10 mouse cellular contexts compared by ENCODE assay signal in the genomic region with DNA sequence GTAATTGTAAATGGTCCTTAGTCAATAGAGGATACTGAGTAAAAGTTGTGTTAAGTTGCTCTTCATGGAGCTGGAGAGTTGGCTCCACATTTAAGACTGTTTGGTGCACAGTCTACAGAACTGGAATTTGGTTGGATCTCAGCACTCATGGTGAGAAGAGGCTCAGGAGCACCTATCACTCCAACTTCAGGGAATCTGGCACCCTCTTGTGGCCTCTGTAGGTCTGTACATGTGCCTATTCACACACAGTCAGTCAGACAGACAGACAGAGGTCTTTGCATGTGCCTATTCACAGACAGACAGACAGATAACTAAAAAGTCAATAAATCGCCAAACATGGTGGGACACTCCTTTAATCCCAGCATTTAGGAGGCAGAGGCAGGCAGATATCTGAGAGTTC. TPM values are rescaled to one million over a fixed set of nuclear protein-coding genes. Genes with fewer than 3 reads are reported as not detected.
A peak's percentile ranks its signal among the peaks of the same experiment; 100 is the strongest.
DNase-seq lines count a peak whose midpoint lies in the region; ATAC-seq and TF ChIP-seq lines count a peak whose summit lies in the region.
"Had no signal": no experiment of that assay in that cellular context is flagged by ENCODE, and none has a peak within 500 bp of the region (broad histone marks: within the 10 kb centered on the region; RNA-seq: fewer than 3 reads in every experiment).

No protein-coding gene starts in this region.

- H3K9me3 ChIP-seq in G1E (replicated peaks), result peaks cover 2% of the 10 kb centered on the region; the same call in 1 of the 2 replicates
- H3K9me3 ChIP-seq in forebrain, embryonic 15.5 days, result no peaks in the 10 kb centered on the region
- H3K9me3 ChIP-seq: lung, embryonic 15.5 days had no signal

- no peak overlapping the region for H3K4me3 ChIP-seq in G1E (ENCODE audit: low read depth, low read length)
- no peak overlapping the region for H3K4me3 ChIP-seq in embryonic fibroblast, embryonic 13.5 days (ENCODE audit: insufficient read depth, low read length)
- H3K4me3 ChIP-seq in forebrain, embryonic 15.5 days, result no peak overlapping the region
- H3K4me3 ChIP-seq: lung, embryonic 15.5 days had no signal

- DNase-seq in heart, adult 18-20 months, result peak; percentile 51 to 68
- no peak for DNase-seq in heart, postnatal 25 days (ENCODE audit: low spot score)
- peak; percentile 76 for DNase-seq in 416B (ENCODE audit: low read depth)
- DNase-seq in G1E (ENCODE audit: low spot score), result no peak
- no peak for DNase-seq in urinary bladder, adult 18-20 months (ENCODE audit: low spot score in 2 of 2)

- intact Hi-C loops in heart, postnatal 25 days (cut with DNase I), result no loop called here

- H3K36me3 ChIP-seq in G1E (replicated peaks), result no peaks in the 10 kb centered on the region
- H3K36me3 ChIP-seq in forebrain, embryonic 15.5 days, result no peaks in the 10 kb centered on the region
- H3K36me3 ChIP-seq: lung, embryonic 15.5 days had no signal

- H3K4me1 ChIP-seq in G1E (ENCODE audit: insufficient read depth, low read depth, low read length), result peaks cover 7% of the 10 kb centered on the region; the same call in 1 of the 2 replicates
- H3K4me1 ChIP-seq in embryonic fibroblast, embryonic 13.5 days (ENCODE audit: control insufficient read depth, insufficient read depth, low read length), result no peaks in the 10 kb centered on the region
- no peaks in the 10 kb centered on the region for H3K4me1 ChIP-seq in forebrain, embryonic 15.5 days
- H3K4me1 ChIP-seq: lung, embryonic 15.5 days had no signal

- H3K9ac ChIP-seq in forebrain, embryonic 15.5 days (replicated peaks), result no peak overlapping the region
- H3K9ac ChIP-seq: lung, embryonic 15.5 days had no signal

- TF ChIP-seq POLR2A in embryonic fibroblast, embryonic 13.5 days (IDR thresholded peaks at IDR 0.05; ENCODE audit: low read depth, low read length), result no peak

- 35% methylated on average over 1 of the region's 1 CpGs for WGBS in forebrain, embryonic 15.5 days

- H3K4me2 ChIP-seq in forebrain, embryonic 15.5 days (replicated peaks), result no peak overlapping the region
- H3K4me2 ChIP-seq: lung, embryonic 15.5 days had no signal

- peaks cover 37% of the 10 kb centered on the region for H3K27me3 ChIP-seq in G1E (ENCODE audit: insufficient read depth, low read length)
- no peaks in the 10 kb centered on the region for H3K27me3 ChIP-seq in forebrain, embryonic 15.5 days
- H3K27me3 ChIP-seq: lung, embryonic 15.5 days had no signal

- no peak overlapping the region for H3K27ac ChIP-seq in embryonic fibroblast, embryonic 13.5 days (ENCODE audit: insufficient read depth, low read length)
- no peak overlapping the region for H3K27ac ChIP-seq in forebrain, embryonic 15.5 days (replicated peaks)
- H3K27ac ChIP-seq: lung, embryonic 15.5 days had no signal

- peak; percentile 25; the same call in 1 of the 2 replicates for TF ChIP-seq CTCF in G1E (IDR thresholded peaks at IDR 0.05; ENCODE audit: low read depth, low read length)
- peak; percentile 47; the same call in 1 of the 2 replicates for TF ChIP-seq CTCF in embryonic fibroblast, embryonic 13.5 days (IDR thresholded peaks at IDR 0.05; ENCODE audit: borderline replicate concordance, insufficient read depth, low read length)

- ATAC-seq in G1E (ENCODE audit: extremely low read depth, insufficient number of reproducible peaks, low FRiP score, poor library complexity, severe bottlenecking), result no peak
- peak; percentile 37; the same call in 1 of the 2 replicates for ATAC-seq in monocyte, adult 5-6 weeks (replicated peaks; ENCODE audit: insufficient number of reproducible peaks, low FRiP score, low TSS enrichment, poor library complexity, severe bottlenecking)
- ATAC-seq in forebrain, embryonic 15.5 days (replicated peaks), result no peak

RNA-seq across cellular contexts. Expression of gene Apol8, which starts 6.3 kb away (rescaled TPM):
- not detected for total RNA-seq in heart, adult 18-20 months (2021)
- not detected for total RNA-seq in heart, postnatal 25 days (2021)
- total RNA-seq in G1E (2014; fragmentation: Nextera tagmentation) (13.3 TPM in 1 of 2 replicates, not detected in the other), G1E (2017) (0.55 TPM in 1 of 2 replicates, not detected in the other)
- polyA plus RNA-seq in G1E (2012), result not detected in 2 replicates
- 0.58 and 2.6 TPM in 2 replicates for polyA plus RNA-seq in embryonic fibroblast, embryonic 13.5 days (2011; ENCODE audit: insufficient read length, low read depth, missing spikeins)
- 2.9 to 6.6 TPM (median 4.8 TPM) in 3 replicates for total RNA-seq in monocyte, adult 5-6 weeks (2017)
- polyA plus RNA-seq in forebrain, embryonic 15.5 days (2015; fragmentation: Nextera tagmentation; extraction: Ambion mirVana), result 0.20 TPM in 1 of 2 replicates, not detected in the other
- polyA plus RNA-seq: lung, embryonic 15.5 days had no signal

RNA-seq across cellular contexts. Expression of gene Apol9b, which starts 21.6 kb away (rescaled TPM):
- total RNA-seq in heart, adult 18-20 months (2021), result under 1 TPM in 1 of 2 experiments, not detected in 1; 0.46 TPM
- not detected for total RNA-seq in heart, postnatal 25 days (2021)
- not detected in 2 replicates for total RNA-seq in G1E (2014; fragmentation: Nextera tagmentation)
- total RNA-seq in G1E (2017), result not detected in 2 replicates
- polyA plus RNA-seq in G1E (2012), result not detected in 2 replicates
- 0.46 and 1.3 TPM in 2 replicates for polyA plus RNA-seq in embryonic fibroblast, embryonic 13.5 days (2011; ENCODE audit: insufficient read length, low read depth, missing spikeins)
- total RNA-seq in monocyte, adult 5-6 weeks (2017), result 0.39 to 2.0 TPM in 2 of 3 replicates, not detected in the other
- not detected in 2 replicates for polyA plus RNA-seq in forebrain, embryonic 15.5 days (2015; fragmentation: Nextera tagmentation; extraction: Ambion mirVana)
- polyA plus RNA-seq: erythroblast, embryonic 14.5 days; lung, embryonic 15.5 days had no signal

RNA-seq across cellular contexts. Expression of gene Apol7e, which starts 51.8 kb away (rescaled TPM):
- under 1 TPM in 1 of 2 experiments, not detected in 1; 0.28 TPM for total RNA-seq in heart, adult 18-20 months (2021)
- not detected for total RNA-seq in heart, postnatal 25 days (2021)
- total RNA-seq in G1E (2014; fragmentation: Nextera tagmentation) (not detected in 2 replicates), G1E (2017) (0.17 TPM in 1 of 2 replicates, not detected in the other)
- not detected in 2 replicates for polyA plus RNA-seq in G1E (2012)
- polyA plus RNA-seq in embryonic fibroblast, embryonic 13.5 days (2011; ENCODE audit: insufficient read length, low read depth, missing spikeins), result not detected in 2 replicates
- total RNA-seq in monocyte, adult 5-6 weeks (2017), result 11.0 to 44.7 TPM (median 12.7 TPM) in 3 replicates
- not detected in 2 replicates for polyA plus RNA-seq in forebrain, embryonic 15.5 days (2015; fragmentation: Nextera tagmentation; extraction: Ambion mirVana)
- polyA plus RNA-seq: erythroblast, embryonic 14.5 days had no signal

Comparison
In these comparisons a context has a peak if more than half of its experiments do, and no peak if none do; other contexts are left out.
1. DNase-seq: peak in heart, adult 18-20 months (2 of 2) and 416B (single experiment); none in heart, postnatal 25 days (single experiment), G1E (single experiment) and urinary bladder, adult 18-20 months (0 of 2).